Mouse (Mus musculus) adrenal gland, adult 18-20 months (tissue): ENCODE results near the gene Psmd1. TPM values are rescaled to one million over a fixed set of nuclear protein-coding genes. Genes with fewer than 3 reads are reported as not detected.
A peak's percentile ranks its signal among the peaks of the same experiment; 100 is the strongest.

Experiments used
- DNase-seq, 2 experiments: peaks; one replicate each; pipeline ENCODE4 v3.0.0; 2021 to 2022; ENCODE audit warnings: low spot score in 2 of 2
- total RNA-seq, 2 experiments: library from RNA; stranded (reverse); gene quantifications; 1 replicate in 1 of 2; 2 replicates in 1 of 2; pipeline ENCODE4 v1.2.3; 2021

Gene Psmd1
- total RNA-seq, 2 experiments from 2014 or later: 120 to 121 TPM

- DNase-seq: peak; percentile 89
Observed at GRCm38 (mm10) chr1:86058856-86059769, 5.1 kb upstream of the Psmd1 start.

- no peak for DNase-seq
Observed at GRCm38 (mm10) chr1:86062523-86062922, 1.7 kb upstream of the Psmd1 start.

DNA sequence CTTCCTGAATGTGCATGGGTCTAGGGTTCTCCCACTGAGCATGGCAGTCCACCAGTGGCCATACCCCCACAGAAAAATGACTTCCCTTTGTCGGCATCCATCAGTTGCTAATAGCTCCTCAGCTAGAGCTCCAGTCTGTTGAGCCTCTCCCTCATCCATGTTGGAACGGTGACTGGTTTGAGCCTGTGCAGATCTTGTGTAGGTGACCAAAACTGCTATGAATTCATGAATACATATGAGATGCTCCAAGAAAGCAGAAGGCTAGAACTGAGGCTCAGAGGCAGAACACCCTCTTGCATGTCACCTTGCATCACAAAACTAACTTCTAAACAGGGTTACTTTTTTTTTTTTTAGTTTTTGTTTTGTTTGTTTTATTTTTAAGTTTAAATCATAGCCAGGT lies 12.4 kb downstream of the Psmd1 start:
- DNase-seq: no peak

- DNase-seq: no peak
Observed at GRCm38 (mm10) chr1:86094413-86094812, 30.2 kb downstream of the Psmd1 start.

GRCm38 (mm10) chr1:86105054-86105453 lies 40.9 kb downstream of the Psmd1 start:
- DNase-seq: no peak

DNA sequence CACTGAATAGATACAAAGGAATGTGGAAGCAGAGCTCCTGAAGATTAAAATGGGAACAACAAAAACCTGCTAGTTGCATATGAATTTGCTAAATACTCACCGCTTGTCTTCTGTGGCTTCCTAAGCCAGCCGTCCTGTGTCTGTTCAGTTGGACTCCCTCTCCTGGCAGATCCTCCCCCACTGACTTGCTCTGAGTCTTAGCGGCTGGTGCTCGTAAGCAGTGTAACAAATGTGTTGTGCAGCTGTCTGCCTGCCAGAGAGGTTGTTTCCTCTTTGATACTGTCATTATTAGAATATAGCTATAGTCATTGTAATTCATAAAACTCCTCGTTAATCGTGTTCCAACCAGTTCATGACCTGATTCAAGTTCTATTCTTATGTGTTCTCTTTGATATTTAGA lies 47.6 kb downstream of the Psmd1 start, which contains the start of gene Htr2b:
TSS of gene Htr2b (minus strand) at position 192 of the 400 bp plus-strand sequence.
- no peak for DNase-seq

- DNase-seq: no peak
Observed at GRCm38 (mm10) chr1:86114141-86114540, 50.0 kb downstream of the Psmd1 start.

DNA sequence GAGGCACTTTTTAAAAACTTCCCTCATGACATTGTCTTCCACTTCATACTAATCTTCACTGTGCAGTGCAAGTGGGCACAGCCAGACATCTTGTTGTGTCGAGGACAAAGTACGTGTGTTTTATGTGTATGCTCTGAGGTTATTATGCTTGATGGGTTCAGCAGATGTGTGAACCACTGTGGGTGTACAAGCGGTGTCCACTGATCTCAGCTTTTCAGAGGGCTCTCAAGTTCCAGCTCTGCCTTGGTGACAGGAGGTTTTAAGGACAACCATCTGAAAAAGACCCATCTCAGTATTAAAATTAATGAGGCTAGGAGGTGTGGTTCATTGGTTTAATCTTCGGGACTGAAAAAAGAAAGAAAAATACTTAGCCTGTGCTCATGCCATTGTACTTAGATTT lies 55.4 kb downstream of the Psmd1 start:
- no peak for DNase-seq

DNA sequence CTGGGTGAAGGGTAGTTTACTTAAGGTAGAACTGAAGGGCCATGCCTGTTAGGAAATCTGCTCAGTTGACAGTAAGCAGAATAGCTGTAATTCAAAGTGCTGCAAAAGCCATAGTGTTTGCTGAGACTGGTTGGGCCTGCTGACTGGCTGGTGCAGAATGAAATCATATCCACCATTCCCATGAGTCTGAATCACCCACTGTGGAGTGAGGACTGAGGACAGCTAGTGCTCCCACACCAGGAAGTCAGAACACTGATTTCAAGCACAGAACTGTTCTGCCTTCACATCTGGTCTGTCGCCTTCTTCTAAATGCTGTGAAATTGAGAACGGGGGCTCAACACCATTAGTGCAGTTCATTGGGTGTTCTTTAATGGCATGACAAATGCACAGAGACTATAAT lies 61.8 kb downstream of the Psmd1 start:
- DNase-seq: no peak

DNA sequence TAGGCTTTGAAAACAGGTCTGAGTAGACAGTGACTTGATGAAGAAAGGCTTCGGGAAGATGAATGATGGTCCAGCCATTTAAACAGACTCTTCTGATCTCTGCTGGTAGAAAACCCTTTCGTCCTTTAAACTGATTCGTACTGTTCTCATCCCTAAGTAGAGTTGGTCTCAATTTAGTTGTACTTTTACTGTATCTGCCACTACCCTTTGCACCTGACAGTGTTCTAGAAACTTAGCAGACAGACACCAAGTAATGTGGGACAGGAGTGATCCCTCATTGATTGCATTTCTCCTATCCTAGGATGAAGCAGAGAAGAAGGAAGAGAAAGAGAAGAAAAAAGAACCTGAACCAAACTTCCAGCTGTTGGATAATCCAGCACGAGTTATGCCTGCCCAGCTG lies 69.2 kb downstream of the Psmd1 start, which contains the start of gene Gm21972:
TSS of gene Gm21972 (plus strand) at position 301 of the 400 bp plus-strand sequence.
- DNase-seq: no peak

DNA sequence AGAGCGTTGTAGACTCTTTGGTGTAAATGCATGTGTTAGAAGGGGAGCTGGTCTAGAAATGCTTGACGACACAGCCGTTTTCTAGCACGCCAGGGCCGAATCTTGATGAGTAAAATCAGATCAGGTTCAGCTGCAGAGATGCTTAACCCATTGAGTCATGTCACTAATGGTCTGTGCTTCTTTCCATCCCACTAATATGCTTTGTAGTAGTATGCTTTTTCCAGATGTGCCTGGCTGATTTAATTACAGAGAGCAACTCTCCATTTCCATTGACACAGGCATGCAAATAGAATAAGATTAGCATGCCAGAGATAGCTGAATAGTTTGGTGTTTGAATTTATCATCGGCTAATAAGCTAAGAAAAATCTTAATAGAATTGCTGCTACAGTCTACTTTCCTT lies 71.1 kb downstream of the Psmd1 start:
- no peak for DNase-seq

DNA sequence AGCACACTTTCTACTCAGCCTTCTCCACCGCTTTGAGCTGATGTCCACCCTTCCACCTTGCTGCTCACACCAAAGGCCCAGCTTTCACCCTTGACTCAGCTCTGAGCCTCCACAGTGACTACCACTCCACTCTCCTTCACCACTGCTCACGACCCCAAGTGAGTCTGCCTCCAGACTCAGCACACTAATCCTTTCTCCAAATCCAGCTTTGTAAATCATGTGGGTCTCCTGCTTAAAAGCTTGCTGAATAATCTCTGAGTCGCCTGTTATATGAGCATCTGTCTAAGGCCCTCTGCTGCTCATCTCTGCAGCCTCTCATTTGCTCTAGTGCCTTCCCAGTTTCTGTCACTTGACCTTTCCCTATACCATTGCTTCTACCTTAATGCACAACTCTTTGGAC lies 76.9 kb downstream of the Psmd1 start:
- DNase-seq: no peak

DNA sequence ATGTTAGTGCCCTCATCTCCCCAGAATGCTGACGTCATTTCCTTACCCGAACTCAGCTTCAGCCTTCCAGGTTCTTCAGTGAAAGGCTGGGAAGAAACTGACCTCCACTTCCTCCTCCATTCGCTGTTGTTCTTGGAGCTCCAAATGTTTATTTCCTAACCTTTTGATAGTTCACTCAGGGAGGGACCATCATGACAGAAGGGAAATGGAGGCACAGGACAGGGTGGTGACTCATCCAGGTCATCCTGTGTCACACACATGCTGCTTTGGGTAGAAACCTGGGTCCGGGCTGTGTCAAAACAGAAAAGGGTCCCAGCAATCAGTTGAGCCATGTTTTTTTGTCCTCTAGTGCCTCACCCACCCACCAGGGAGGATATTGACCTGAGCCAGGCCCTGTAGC lies 79.0 kb downstream of the Psmd1 start:
- no peak for DNase-seq

GRCm38 (mm10) chr1:86144001-86144944 lies 80.1 kb downstream of the Psmd1 start:
- DNase-seq: no peak

- no peak for DNase-seq
Observed at GRCm38 (mm10) chr1:86146293-86146692, 82.1 kb downstream of the Psmd1 start.

- DNase-seq: peak in 1 of 2 experiments; percentile 27
Observed at GRCm38 (mm10) chr1:86147557-86147956, 83.4 kb downstream of the Psmd1 start.

DNA sequence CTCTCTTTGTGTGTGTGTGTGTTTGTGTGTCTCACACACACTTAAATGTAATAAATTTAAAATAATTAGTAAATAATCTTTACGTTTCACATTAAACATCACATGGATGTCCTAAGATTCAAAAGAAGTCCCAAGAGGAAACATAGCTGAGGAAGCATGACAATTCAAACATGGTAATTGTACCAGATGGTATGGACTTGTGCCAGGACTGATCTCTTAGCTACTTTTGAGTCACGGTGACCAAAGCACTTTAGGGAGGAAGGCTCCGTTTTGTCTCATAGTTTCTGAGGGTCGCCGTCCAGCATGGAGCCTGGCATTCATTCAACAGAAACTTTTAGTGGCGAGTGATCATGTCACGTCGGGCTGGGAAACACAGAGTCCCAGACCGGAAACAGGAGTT lies 84.0 kb downstream of the Psmd1 start:
- no peak for DNase-seq

DNA sequence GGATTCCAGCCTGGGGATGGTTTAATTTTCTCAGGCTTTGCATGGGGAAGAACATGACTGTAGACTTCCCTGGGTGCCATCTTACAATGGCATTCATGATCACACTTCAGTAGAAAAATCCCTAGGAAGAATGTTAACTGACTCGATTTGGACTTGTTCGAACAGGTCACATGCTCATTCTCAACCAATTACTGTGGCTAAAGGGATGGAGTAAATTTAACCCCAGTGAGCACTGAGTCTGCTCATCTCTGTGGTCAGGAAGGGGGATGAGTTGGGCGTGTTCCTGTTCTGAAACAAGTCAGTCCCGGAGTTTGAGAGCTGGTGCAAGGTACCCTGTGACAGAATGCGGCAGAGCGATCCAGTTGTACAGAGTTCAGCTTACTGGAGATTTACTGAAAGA lies 86.7 kb downstream of the Psmd1 start:
- no peak for DNase-seq

GRCm38 (mm10) chr1:86151376-86151775 lies 87.2 kb downstream of the Psmd1 start:
- no peak for DNase-seq

- no peak for DNase-seq
Observed at GRCm38 (mm10) chr1:86152618-86153017, 88.4 kb downstream of the Psmd1 start.

- peak; percentile 87 to 89 for DNase-seq
Observed at GRCm38 (mm10) chr1:86154133-86154823, 90.1 kb downstream of the Psmd1 start, which contains the start of gene Armc9. Gene Armc9, plus strand, starts transcription at chr1:86154780.
